ENCODE assay signal across 27 mouse cellular contexts in genomic region chr12:74171257-74171656, GRCm38 (mm10).
DNase-seq lines count a peak whose midpoint lies in the region; ATAC-seq and TF ChIP-seq lines count a peak whose summit lies in the region.
"Had no signal": no experiment of that assay in that cellular context is flagged by ENCODE, and none has a peak within 500 bp of the region (broad histone marks: within the 10 kb centered on the region; RNA-seq: fewer than 3 reads in every experiment).

No protein-coding gene starts in this region.

- no peak for ATAC-seq in forebrain, embryonic 14.5 days
- no peak for ATAC-seq in forebrain, embryonic 13.5 days
- ATAC-seq in frontal cortex, adult (ENCODE audit: low TSS enrichment), result 0 out of 2 replicates have a peak, but pooled peaks have one; percentile 44
- ATAC-seq: CD4-positive, CD25-positive, alpha-beta regulatory T cell, adult 4 months; forebrain, embryonic 15.5 days; intestine, embryonic 15.5 days had no signal

- no peak overlapping the region for H3K4me2 ChIP-seq in forebrain, embryonic 14.5 days (ENCODE audit: low read length)
- no peak overlapping the region for H3K4me2 ChIP-seq in forebrain, embryonic 13.5 days
- H3K4me2 ChIP-seq: embryonic facial prominence, embryonic 12.5 days; embryonic facial prominence, embryonic 15.5 days; forebrain, embryonic 15.5 days; heart, embryonic 12.5 days; hindbrain, embryonic 12.5 days; hindbrain, embryonic 15.5 days; intestine, embryonic 15.5 days had no signal

- peaks cover 12% of the 10 kb centered on the region for H3K4me1 ChIP-seq in forebrain, embryonic 14.5 days (ENCODE audit: control insufficient read depth, insufficient read depth, low read length)
- H3K4me1 ChIP-seq in forebrain, embryonic 13.5 days, result peaks cover 17% of the 10 kb centered on the region
- H3K4me1 ChIP-seq: embryonic facial prominence, embryonic 12.5 days; embryonic facial prominence, embryonic 15.5 days; heart, embryonic 12.5 days; intestine, embryonic 15.5 days had no signal

- H3K9ac ChIP-seq in forebrain, embryonic 14.5 days (ENCODE audit: low read length), result no peak overlapping the region
- H3K9ac ChIP-seq in forebrain, embryonic 13.5 days, result no peak overlapping the region
- H3K9ac ChIP-seq: embryonic facial prominence, embryonic 12.5 days; embryonic facial prominence, embryonic 15.5 days; forebrain, embryonic 15.5 days; heart, embryonic 12.5 days; hindbrain, embryonic 12.5 days; hindbrain, embryonic 15.5 days; intestine, embryonic 15.5 days had no signal

- no peaks in the 10 kb centered on the region for H3K9me3 ChIP-seq in forebrain, embryonic 14.5 days (replicated peaks; ENCODE audit: control insufficient read depth, low read length)
- H3K9me3 ChIP-seq in forebrain, embryonic 13.5 days (replicated peaks), result no peaks in the 10 kb centered on the region
- H3K9me3 ChIP-seq: embryonic facial prominence, embryonic 12.5 days; embryonic facial prominence, embryonic 15.5 days; forebrain, embryonic 15.5 days; heart, embryonic 12.5 days; hindbrain, embryonic 12.5 days; hindbrain, embryonic 15.5 days; intestine, embryonic 15.5 days had no signal

- no peak for TF ChIP-seq CTCF in brain, embryonic 14.5 days (IDR thresholded peaks at IDR 0.05; ENCODE audit: borderline replicate concordance, extremely low read depth, insufficient read depth, insufficient read length)

- 72% methylated on average over 1 of the region's 1 CpGs for WGBS in forebrain, embryonic 14.5 days
- 47% methylated on average over 1 of the region's 1 CpGs for WGBS in forebrain, embryonic 13.5 days

- no peaks in the 10 kb centered on the region for H3K27me3 ChIP-seq in forebrain, embryonic 14.5 days (replicated peaks; ENCODE audit: control insufficient read depth, insufficient read depth, low read length)
- H3K27me3 ChIP-seq in forebrain, embryonic 13.5 days, result no peaks in the 10 kb centered on the region
- H3K27me3 ChIP-seq: embryonic facial prominence, embryonic 12.5 days; embryonic facial prominence, embryonic 15.5 days; forebrain, embryonic 15.5 days; heart, embryonic 12.5 days; hindbrain, embryonic 12.5 days; hindbrain, embryonic 15.5 days; intestine, embryonic 15.5 days had no signal

- no peak for TF ChIP-seq POLR2A in brain, embryonic 14.5 days (IDR thresholded peaks at IDR 0.05; ENCODE audit: borderline replicate concordance, extremely low read depth, insufficient read depth, insufficient read length, poor library complexity, severe bottlenecking)

- no peaks in the 10 kb centered on the region for H3K36me3 ChIP-seq in forebrain, embryonic 14.5 days (ENCODE audit: control insufficient read depth, insufficient read depth, low read length)
- H3K36me3 ChIP-seq in forebrain, embryonic 13.5 days (ENCODE audit: poor library complexity, severe bottlenecking), result no peaks in the 10 kb centered on the region
- H3K36me3 ChIP-seq: embryonic facial prominence, embryonic 12.5 days; embryonic facial prominence, embryonic 15.5 days; forebrain, embryonic 15.5 days; heart, embryonic 12.5 days; hindbrain, embryonic 12.5 days; hindbrain, embryonic 15.5 days; intestine, embryonic 15.5 days had no signal

- H3K27ac ChIP-seq in forebrain, embryonic 14.5 days (ENCODE audit: low read depth, low read length), result no peak overlapping the region
- no peak overlapping the region for H3K27ac ChIP-seq in forebrain, embryonic 13.5 days
- H3K27ac ChIP-seq: embryonic facial prominence, embryonic 12.5 days; embryonic facial prominence, embryonic 15.5 days; forebrain, embryonic 15.5 days; hindbrain, embryonic 12.5 days; hindbrain, embryonic 15.5 days; intestine, embryonic 15.5 days had no signal

- no peak overlapping the region for H3K4me3 ChIP-seq in forebrain, embryonic 14.5 days (ENCODE audit: low read depth, low read length)
- no peak overlapping the region for H3K4me3 ChIP-seq in forebrain, embryonic 13.5 days
- H3K4me3 ChIP-seq: embryonic facial prominence, embryonic 12.5 days; embryonic facial prominence, embryonic 15.5 days; forebrain, embryonic 15.5 days; heart, embryonic 12.5 days; hindbrain, embryonic 12.5 days; hindbrain, embryonic 15.5 days; intestine, embryonic 15.5 days had no signal

- DNase-seq in forebrain, embryonic 14.5 days (ENCODE audit: low spot score), result peak; percentile 34
- DNase-seq in frontal cortex, postnatal 10 days (ENCODE audit: low spot score in 2 of 2), result no peak
- peak; percentile 14 for DNase-seq in layer of hippocampus, adult 9-11 months
- no peak for DNase-seq in layer of hippocampus, adult 9-10 months (ENCODE audit: low spot score)
- DNase-seq in brain, embryonic 14.5 days (ENCODE audit: low read depth), result peak; percentile 50
- no peak for DNase-seq in gastrocnemius, adult 8-10 months (ENCODE audit: low spot score in 2 of 2)
- DNase-seq: adrenal gland, adult 2 months; adrenal gland, postnatal 14 days; cerebellum, adult 11 months; cerebellum, adult 8-10 months; cerebellum, postnatal 25 days; gastrocnemius, postnatal 14 days; heart, adult 11 months; heart, postnatal 14 days; heart, postnatal 4 days; kidney, adult 11 months; kidney, adult 8-10 months had no signal

Comparison
In these comparisons a context has a peak if more than half of its experiments do, and no peak if none do; other contexts are left out.
1. DNase-seq: peak in forebrain, embryonic 14.5 days (single experiment), layer of hippocampus, adult 9-11 months (single experiment) and brain, embryonic 14.5 days (single experiment); none in frontal cortex, postnatal 10 days (0 of 2), layer of hippocampus, adult 9-10 months (single experiment) and gastrocnemius, adult 8-10 months (0 of 2).